Mouse (Mus musculus) liver, postnatal 0 days (tissue): ENCODE data around the gene Ptprn. TPM values are rescaled to one million over a fixed set of nuclear protein-coding genes. Genes with fewer than 3 reads are reported as not detected.

Experiments used
- ATAC-seq: fragments of 200-750 bp; cut with Nextera tagmentation; 2 replicates; pipeline ENCODE4 v1.8.0; 2017; ENCODE audit warnings: mild to moderate bottlenecking, moderate library complexity
- DNase-seq: peaks from one replicate; pipeline ENCODE4 v3.0.0-alpha.2; 2016
- H3K27ac ChIP-seq: fragments of 300-500 bp; sonication (generic); 2 replicates; pipeline ENCODE4 v1.5.1; 2014; ENCODE audit warnings: antibody characterized with exemption, moderate library complexity, mild to moderate bottlenecking, low read depth
- H3K27me3 ChIP-seq: fragments of 300-500 bp; sonication (generic); 2 replicates; pipeline ENCODE4 v1.6.1; 2014; ENCODE audit warnings: low read length, control low read depth, mixed read lengths; ENCODE audit not compliant: insufficient read depth
- H3K36me3 ChIP-seq: fragments of 300-500 bp; sonication (generic); replicated peaks from 2 replicates; pipeline ENCODE4 v1.6.1; 2014; ENCODE audit warnings: mild to moderate bottlenecking, control low read depth, low read length, moderate library complexity, mixed read lengths; ENCODE audit not compliant: insufficient read depth
- H3K4me1 ChIP-seq: fragments of 300-500 bp; sonication (generic); 2 replicates; pipeline ENCODE4 v1.6.1; 2014; ENCODE audit warnings: antibody characterized with exemption, mild to moderate bottlenecking, control low read depth; ENCODE audit not compliant: insufficient read depth
- H3K4me2 ChIP-seq: fragments of 300-500 bp; sonication (generic); 2 replicates; pipeline ENCODE4 v1.6.1; 2014; ENCODE audit warnings: low read depth, mild to moderate bottlenecking, low read length, moderate library complexity, mixed read lengths
- H3K4me3 ChIP-seq: fragments of 300-500 bp; sonication (generic); 2 replicates; pipeline ENCODE4 v1.5.1; 2014; ENCODE audit warnings: low read depth, low read length
- H3K9ac ChIP-seq: fragments of 300-500 bp; sonication (generic); replicated peaks from 2 replicates; pipeline ENCODE4 v1.6.1; 2014; ENCODE audit warnings: mild to moderate bottlenecking, moderate library complexity
- H3K9me3 ChIP-seq: fragments of 300-500 bp; sonication (generic); 2 replicates; pipeline ENCODE4 v1.6.1; 2016; ENCODE audit warnings: mild to moderate bottlenecking, control low read depth, low read length, mixed read lengths
- CTCF ChIP-seq: sonication (generic); IDR thresholded peaks from 2 replicates; pipeline ENCODE4 v1.5.1; 2016; ENCODE audit warnings: antibody characterized with exemption, low read depth
- EP300 ChIP-seq: IDR thresholded peaks from 2 replicates; pipeline ENCODE4 v1.6.1; 2016; ENCODE audit warnings: antibody characterized with exemption, low read depth, mild to moderate bottlenecking
- WGBS: fragments of 180-500 bp; shearing (Covaris S2); extraction: QIAGEN DNeasy Blood & Tissue Kit; methylation state at CpG from one replicate; pipeline ENCODE4 v1.1.7; 2014; ENCODE audit not compliant: insufficient replicate concordance; 5-methylcytosine and 5-hydroxymethylcytosine counted together
- polyA plus RNA-seq: library from polyadenylated mRNA; unstranded; fragments of >200 nt; fragmentation: Nextera tagmentation; extraction: Ambion mirVana; gene quantifications from 2 replicates; pipeline ENCODE4 v1.2.1, GENCODE M21; 2015

Ptprn gene
- polyA plus RNA-seq, 1 experiment from 2014 or later = 0.09 TPM

- WGBS = 54% methylated on average over 4 of the region's 4 CpGs
- Histone ChIP-seq H3K27me3 (no peaks in the 10 kb centered on the region), H3K9ac (0 out of 2 replicates have a peak overlapping the region, but pooled peaks have one; percentile 39), H3K4me2 (peak overlapping the region; percentile 11; the same call in 1 of the 2 replicates), H3K36me3 (no peaks in the 10 kb centered on the region), H3K27ac (peak overlapping the region; percentile 69; the same call in 1 of the 2 replicates), H3K4me1 (peaks cover 16% of the 10 kb centered on the region; the same call in 1 of the 2 replicates), H3K4me3 (no peak overlapping the region), H3K9me3 (no peaks in the 10 kb centered on the region)
- TF ChIP-seq CTCF (no peak), EP300 (peak; percentile 91)
- peak; percentile 91 for ATAC-seq
- peak; percentile 39 for DNase-seq
Measured at GRCm38 (mm10) chr1:75229158-75229557, 35.1 kb downstream of the Ptprn start.

GRCm38 (mm10) chr1:75227653-75228052 is 36.6 kb downstream of the Ptprn start:
- no peak for TF ChIP-seq CTCF
- TF ChIP-seq EP300 = no peak
- WGBS = 81% methylated on average over 1 of the region's 1 CpGs

GRCm38 (mm10) chr1:75226138-75226537 is 38.2 kb downstream of the Ptprn start:
- H3K4me2 ChIP-seq = no peak overlapping the region
- peaks cover 23% of the 10 kb centered on the region for H3K4me1 ChIP-seq
- H3K9me3 ChIP-seq = no peaks in the 10 kb centered on the region
- H3K36me3 ChIP-seq = no peaks in the 10 kb centered on the region
- WGBS = 42% methylated on average over 2 of the region's 2 CpGs
- H3K27ac ChIP-seq = no peak overlapping the region
- no peak overlapping the region for H3K4me3 ChIP-seq
- TF ChIP-seq CTCF (no peak), EP300 (no peak)
- ATAC-seq = no peak
- H3K9ac ChIP-seq = no peak overlapping the region
- no peak for DNase-seq
- H3K27me3 ChIP-seq = 0 out of 2 replicates have a peak, but pooled peaks cover under 1% of the 10 kb centered on the region

More at GRCm38 (mm10) chr1:75227653-75228052, 36.6 kb downstream of the Ptprn start:
- H3K4me1 ChIP-seq = peaks cover 17% of the 10 kb centered on the region; the same call in 1 of the 2 replicates
- H3K4me2 ChIP-seq = no peak overlapping the region
- H3K9ac ChIP-seq = no peak overlapping the region
- no peak for DNase-seq
- H3K27me3 ChIP-seq = no peaks in the 10 kb centered on the region
- H3K9me3 ChIP-seq = no peaks in the 10 kb centered on the region
- no peak overlapping the region for H3K4me3 ChIP-seq
- ATAC-seq = no peak
- H3K36me3 ChIP-seq = no peaks in the 10 kb centered on the region
- H3K27ac ChIP-seq = no peak overlapping the region

- no peak overlapping the region for H3K4me2 ChIP-seq
- peaks cover 21% of the 10 kb centered on the region for H3K4me1 ChIP-seq
- 37% methylated on average over 3 of the region's 3 CpGs for WGBS
- 0 out of 2 replicates have a peak, but pooled peaks cover 7% of the 10 kb centered on the region for H3K27me3 ChIP-seq
- H3K27ac ChIP-seq = no peak overlapping the region
- H3K9ac ChIP-seq = no peak overlapping the region
- no peak overlapping the region for H3K4me3 ChIP-seq
- no peaks in the 10 kb centered on the region for H3K36me3 ChIP-seq
- TF ChIP-seq CTCF = no peak
- no peak for TF ChIP-seq EP300
- no peak for ATAC-seq
- no peaks in the 10 kb centered on the region for H3K9me3 ChIP-seq
- no peak for DNase-seq
Measured at GRCm38 (mm10) chr1:75225473-75225872, 38.8 kb downstream of the Ptprn start.

- H3K4me2 ChIP-seq = no peak overlapping the region
- H3K27me3 ChIP-seq = peaks cover 9% of the 10 kb centered on the region; the same call in 1 of the 2 replicates
- no peaks in the 10 kb centered on the region for H3K36me3 ChIP-seq
- H3K9me3 ChIP-seq = no peaks in the 10 kb centered on the region
- ATAC-seq = no peak
- no peak for DNase-seq
- WGBS = 36% methylated on average over 6 of the region's 6 CpGs
- H3K4me1 ChIP-seq = peaks cover 19% of the 10 kb centered on the region
- TF ChIP-seq CTCF (no peak), EP300 (no peak)
- no peak overlapping the region for H3K4me3 ChIP-seq
- H3K27ac ChIP-seq = no peak overlapping the region
- H3K9ac ChIP-seq = no peak overlapping the region
Measured at GRCm38 (mm10) chr1:75223532-75223931, 40.8 kb downstream of the Ptprn start.

GRCm38 (mm10) chr1:75222926-75223325 is 41.4 kb downstream of the Ptprn start:
- Histone ChIP-seq H3K36me3 (no peaks in the 10 kb centered on the region), H3K4me1 (peaks cover 20% of the 10 kb centered on the region), H3K9me3 (no peaks in the 10 kb centered on the region), H3K27me3 (peaks cover 9% of the 10 kb centered on the region; the same call in 1 of the 2 replicates), H3K4me3 (no peak overlapping the region), H3K9ac (no peak overlapping the region), H3K27ac (no peak overlapping the region), H3K4me2 (no peak overlapping the region)
- 48% methylated on average over 6 of the region's 6 CpGs for WGBS
- TF ChIP-seq CTCF (no peak), EP300 (no peak)
- no peak for DNase-seq
- ATAC-seq = no peak
